Mouse (Mus musculus) intestine, embryonic 16.5 days (tissue): ENCODE measurements at regions not wholly inside any gene's neighbourhood (a gene's known extent, or its start where the extent isn't known, plus 50 kb on each side); places are given as distances from the start of the nearest gene placed in this dataset.

Experiments
- ATAC-seq: fragments of 200-750 bp; cut with Nextera tagmentation; 2 replicates; pipeline ENCODE4 v1.8.0; 2017; ENCODE audit warnings: moderate TSS enrichment, moderate library complexity
- H3K27ac ChIP-seq: fragments of 300-500 bp; sonication (generic); 2 replicates; pipeline ENCODE4 v1.5.1; 2014; ENCODE audit warnings: mild to moderate bottlenecking, low read length
- H3K27me3 ChIP-seq: fragments of 300-500 bp; sonication (generic); replicated peaks from 2 replicates; pipeline ENCODE4 v1.6.1; 2014; ENCODE audit warnings: low read length, control low read depth, mixed read lengths; ENCODE audit not compliant: control insufficient read depth, insufficient read depth
- H3K36me3 ChIP-seq: fragments of 300-500 bp; sonication (generic); 2 replicates; pipeline ENCODE4 v1.6.1; 2014; ENCODE audit warnings: low read length, control low read depth; ENCODE audit not compliant: control insufficient read depth, insufficient read depth
- H3K4me1 ChIP-seq: fragments of 300-500 bp; sonication (generic); 2 replicates; pipeline ENCODE4 v1.6.1; 2014; ENCODE audit warnings: low read length, control low read depth, mixed read lengths; ENCODE audit not compliant: control insufficient read depth, insufficient read depth
- H3K4me2 ChIP-seq: fragments of 300-500 bp; sonication (generic); 2 replicates; pipeline ENCODE4 v1.6.1; 2014; ENCODE audit warnings: low read depth, low read length, control low read depth
- H3K4me3 ChIP-seq: fragments of 300-500 bp; sonication (generic); 2 replicates; pipeline ENCODE4 v1.5.1; 2014; ENCODE audit warnings: mild to moderate bottlenecking, low read length
- H3K9ac ChIP-seq: fragments of 300-500 bp; sonication (generic); 2 replicates; pipeline ENCODE4 v1.6.1; 2014; ENCODE audit warnings: low read depth, low read length
- H3K9me3 ChIP-seq: fragments of 300-500 bp; sonication (generic); 2 replicates; pipeline ENCODE4 v1.6.1; 2016; ENCODE audit warnings: low read length, control low read depth; ENCODE audit not compliant: control insufficient read depth
- WGBS: fragments of 180-500 bp; shearing (Covaris S2); extraction: QIAGEN DNeasy Blood & Tissue Kit; methylation state at CpG from one replicate; pipeline ENCODE4 v1.1.7; 2014; 5-methylcytosine and 5-hydroxymethylcytosine counted together

DNA sequence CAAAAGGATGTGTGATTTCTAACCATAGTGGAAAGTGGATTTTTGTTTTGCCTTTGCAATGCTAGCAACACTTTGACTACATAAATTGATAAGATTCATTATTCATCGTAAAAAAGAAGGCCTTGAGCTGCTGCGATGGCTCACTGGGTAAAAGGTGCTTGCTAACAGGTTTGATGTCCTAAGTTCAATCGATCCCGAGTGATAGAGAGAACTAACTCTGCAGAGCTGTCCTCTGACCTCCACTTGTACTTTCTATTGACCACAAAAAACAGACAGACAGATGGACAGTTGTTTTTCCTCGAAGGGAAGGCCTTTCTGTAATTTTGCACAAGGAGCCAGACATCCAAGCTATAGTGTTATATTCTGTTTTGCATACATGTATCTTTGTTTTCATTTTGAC is 63.7 kb upstream of the Picalm start:
- no peak overlapping the region for H3K9ac ChIP-seq
- 83% methylated on average over 5 of the region's 5 CpGs for WGBS
- H3K36me3 ChIP-seq = no peaks in the 10 kb centered on the region
- H3K27ac ChIP-seq = no peak overlapping the region
- H3K27me3 ChIP-seq = no peaks in the 10 kb centered on the region
- H3K9me3 ChIP-seq = no peaks in the 10 kb centered on the region
- no peak for ATAC-seq
- no peak overlapping the region for H3K4me2 ChIP-seq
- H3K4me1 ChIP-seq = peaks cover 4% of the 10 kb centered on the region; the same call in 1 of the 2 replicates
- no peak overlapping the region for H3K4me3 ChIP-seq

DNA sequence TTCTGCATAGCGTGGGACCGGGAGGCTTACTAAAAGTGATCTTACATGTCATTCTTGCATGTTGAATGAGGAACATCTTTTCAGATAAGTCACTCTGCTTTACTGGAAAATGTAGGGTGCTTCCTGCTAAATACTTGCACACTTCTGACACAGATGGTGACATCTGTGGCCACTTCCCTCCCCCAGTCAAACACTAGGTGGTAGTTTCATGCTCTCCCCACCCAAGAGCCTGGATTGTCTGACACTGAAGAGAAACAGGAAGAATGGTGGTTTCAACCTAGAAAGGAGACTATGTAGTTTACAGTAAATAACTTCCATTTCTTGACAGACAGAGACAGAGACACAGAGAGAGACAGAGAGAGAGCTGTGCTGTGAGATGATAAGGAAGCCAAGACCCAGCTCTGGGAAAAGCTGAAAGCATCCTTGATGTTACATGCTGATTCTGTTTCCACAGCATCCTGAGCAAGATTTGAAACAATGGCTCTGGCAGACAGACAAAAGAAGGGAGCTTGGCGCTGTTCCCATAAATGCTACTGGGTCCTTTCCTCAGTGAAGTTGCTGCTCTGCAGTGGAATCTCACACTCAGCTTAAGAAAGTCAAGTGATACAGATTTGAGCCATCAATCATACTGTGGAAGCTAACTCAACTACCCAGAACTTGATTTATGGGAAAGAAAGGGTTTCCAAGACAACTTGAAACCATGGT is 61.9 kb upstream of the Picalm start:
- Histone ChIP-seq H3K4me3 (no peak overlapping the region), H3K27me3 (no peaks in the 10 kb centered on the region), H3K9me3 (no peaks in the 10 kb centered on the region), H3K4me2 (no peak overlapping the region), H3K36me3 (no peaks in the 10 kb centered on the region), H3K27ac (no peak overlapping the region), H3K9ac (no peak overlapping the region), H3K4me1 (no peaks in the 10 kb centered on the region)
- no peak for ATAC-seq
- 78% methylated on average over 3 of the region's 3 CpGs for WGBS

- Histone ChIP-seq H3K4me2 (no peak overlapping the region), H3K4me3 (no peak overlapping the region), H3K9ac (no peak overlapping the region), H3K27ac (no peak overlapping the region), H3K36me3 (no peaks in the 10 kb centered on the region), H3K4me1 (no peaks in the 10 kb centered on the region), H3K9me3 (no peaks in the 10 kb centered on the region), H3K27me3 (no peaks in the 10 kb centered on the region)
- 83% methylated on average over 7 of the region's 7 CpGs for WGBS
- no peak for ATAC-seq
These were observed 59.7 kb upstream of the Picalm start for GRCm38 (mm10) chr7:90070267-90070666.

DNA sequence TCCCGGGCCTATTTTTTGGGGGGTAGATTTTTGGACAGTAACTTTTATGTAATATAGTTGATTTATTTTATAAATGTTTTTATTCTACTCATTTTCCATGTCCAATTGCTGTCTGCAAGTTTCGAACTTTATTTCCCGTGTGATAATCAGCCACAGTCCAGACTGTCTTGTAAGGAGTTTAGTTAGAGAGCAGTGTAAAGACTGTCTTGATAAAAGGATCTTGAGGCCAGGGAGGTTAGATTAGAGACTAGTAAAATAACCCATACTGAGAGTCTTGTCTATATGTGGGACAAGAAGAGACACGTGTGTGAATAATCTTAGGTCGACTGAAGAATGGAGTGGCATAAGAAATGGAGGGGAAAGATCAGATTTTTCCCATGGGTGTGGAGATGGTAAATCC is 56.1 kb upstream of the Picalm start:
- 89% methylated on average over 5 of the region's 5 CpGs for WGBS

GRCm38 (mm10) chr7:90074592-90074991 is 55.4 kb upstream of the Picalm start:
- Histone ChIP-seq H3K4me3 (no peak overlapping the region), H3K27ac (no peak overlapping the region), H3K4me2 (no peak overlapping the region), H3K36me3 (no peaks in the 10 kb centered on the region), H3K9ac (no peak overlapping the region), H3K9me3 (no peaks in the 10 kb centered on the region), H3K4me1 (no peaks in the 10 kb centered on the region), H3K27me3 (no peaks in the 10 kb centered on the region)
- WGBS = 80% methylated on average over 2 of the region's 2 CpGs
- no peak for ATAC-seq

More for the DNA sequence above, 56.1 kb upstream of the Picalm start:
- H3K4me1 ChIP-seq = no peaks in the 10 kb centered on the region
- no peak overlapping the region for H3K4me2 ChIP-seq
- no peak overlapping the region for H3K27ac ChIP-seq
- no peaks in the 10 kb centered on the region for H3K9me3 ChIP-seq
- no peak for ATAC-seq
- no peaks in the 10 kb centered on the region for H3K27me3 ChIP-seq
- H3K9ac ChIP-seq = no peak overlapping the region
- no peaks in the 10 kb centered on the region for H3K36me3 ChIP-seq
- H3K4me3 ChIP-seq = no peak overlapping the region

DNA sequence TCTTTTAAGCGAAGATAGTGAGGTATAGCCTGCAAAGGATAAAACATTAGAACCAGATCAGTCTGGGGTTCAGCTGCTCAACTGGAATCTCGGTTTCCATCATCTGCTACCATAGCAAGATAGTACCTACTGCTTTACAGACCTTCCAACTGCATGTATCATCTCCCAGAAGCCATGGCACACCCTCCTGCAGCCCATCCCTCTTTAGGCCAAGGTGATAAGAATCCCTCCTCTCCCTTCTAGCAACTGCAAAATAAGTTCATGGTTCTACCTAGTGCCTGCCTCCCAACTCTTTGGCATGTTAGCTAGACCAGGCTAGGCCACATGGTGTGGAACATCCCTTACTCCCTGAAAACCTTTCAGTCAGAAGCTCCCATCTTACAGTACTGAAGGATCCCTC is 52.4 kb upstream of the Picalm start:
- peaks cover 8% of the 10 kb centered on the region; the same call in 1 of the 2 replicates for H3K4me1 ChIP-seq
- no peak for ATAC-seq
- H3K9me3 ChIP-seq = no peaks in the 10 kb centered on the region
- H3K9ac ChIP-seq = no peak overlapping the region
- H3K4me3 ChIP-seq = no peak overlapping the region
- 79% methylated on average over 2 of the region's 2 CpGs for WGBS
- H3K36me3 ChIP-seq = no peaks in the 10 kb centered on the region
- no peak overlapping the region for H3K4me2 ChIP-seq
- no peak overlapping the region for H3K27ac ChIP-seq
- no peaks in the 10 kb centered on the region for H3K27me3 ChIP-seq

- Histone ChIP-seq H3K27ac (no peak overlapping the region), H3K4me1 (peaks cover 19% of the 10 kb centered on the region), H3K4me3 (no peak overlapping the region), H3K4me2 (no peak overlapping the region), H3K9me3 (no peaks in the 10 kb centered on the region), H3K27me3 (no peaks in the 10 kb centered on the region), H3K9ac (no peak overlapping the region), H3K36me3 (no peaks in the 10 kb centered on the region)
- 60% methylated on average over 7 of the region's 7 CpGs for WGBS
- ATAC-seq = peak; percentile 67
These were observed 49.8 kb upstream of the Picalm start for GRCm38 (mm10) chr7:90080083-90080772.
